7 mouse cellular contexts compared by ENCODE assay signal in genomic region chr7:67803857-67804215, GRCm38 (mm10). TPM values are rescaled to one million over a fixed set of nuclear protein-coding genes. Genes with fewer than 3 reads are reported as not detected.
DNase-seq lines count a peak whose midpoint lies in the region; ATAC-seq and TF ChIP-seq lines count a peak whose summit lies in the region.

No protein-coding gene starts in this region.

- 14% methylated on average over 12 of the region's 13 CpGs for WGBS in lung, embryonic 15.5 days
- WGBS in forebrain, embryonic 11.5 days: 12% methylated on average over 12 of the region's 13 CpGs
- WGBS in limb, embryonic 11.5 days: 14% methylated on average over 12 of the region's 13 CpGs
- WGBS in olfactory bulb, adult 2 months: 8% methylated on average over 13 of the region's 13 CpGs

- H3K27me3 ChIP-seq in lung, embryonic 15.5 days: 0 out of 2 replicates have a peak, but pooled peaks cover 4% of the 10 kb centered on the region
- 0 out of 2 replicates have a peak, but pooled peaks cover 2% of the 10 kb centered on the region for H3K27me3 ChIP-seq in forebrain, embryonic 11.5 days (ENCODE audit: control insufficient read depth, insufficient read depth, low read length)
- no peaks in the 10 kb centered on the region for H3K27me3 ChIP-seq in limb, embryonic 11.5 days (ENCODE audit: control insufficient read depth, insufficient read depth, low read length)

- no peak for TF ChIP-seq POLR2A in olfactory bulb, adult 2 months (IDR thresholded peaks at IDR 0.05; ENCODE audit: insufficient read depth, low read depth, low read length)

- H3K27ac ChIP-seq in lung, embryonic 15.5 days: no peak overlapping the region
- no peak overlapping the region for H3K27ac ChIP-seq in forebrain, embryonic 11.5 days (ENCODE audit: low read depth, low read length)
- H3K27ac ChIP-seq in limb, embryonic 11.5 days (replicated peaks; ENCODE audit: low read depth, low read length): no peak overlapping the region
- no peak overlapping the region for H3K27ac ChIP-seq in olfactory bulb, adult 2 months (ENCODE audit: insufficient read depth, low read depth, low read length)

- H3K9me3 ChIP-seq in lung, embryonic 15.5 days: no peaks in the 10 kb centered on the region
- H3K9me3 ChIP-seq in forebrain, embryonic 11.5 days (ENCODE audit: control insufficient read depth, low read length): no peaks in the 10 kb centered on the region
- H3K9me3 ChIP-seq in limb, embryonic 11.5 days (ENCODE audit: control insufficient read depth, low read length): no peaks in the 10 kb centered on the region

- peak overlapping the region; percentile 1; the same call in 1 of the 2 replicates for H3K9ac ChIP-seq in lung, embryonic 15.5 days
- peak overlapping the region; percentile 39 for H3K9ac ChIP-seq in forebrain, embryonic 11.5 days (ENCODE audit: low read length)
- H3K9ac ChIP-seq in limb, embryonic 11.5 days (ENCODE audit: low read length): peak overlapping the region; percentile 40; the same call in 1 of the 2 replicates

- peaks cover 11% of the 10 kb centered on the region for H3K4me1 ChIP-seq in lung, embryonic 15.5 days
- no peaks in the 10 kb centered on the region for H3K4me1 ChIP-seq in forebrain, embryonic 11.5 days (replicated peaks; ENCODE audit: control insufficient read depth, insufficient read depth, low read length)
- no peaks in the 10 kb centered on the region for H3K4me1 ChIP-seq in limb, embryonic 11.5 days (ENCODE audit: control insufficient read depth, insufficient read depth, low read length)
- peaks cover 12% of the 10 kb centered on the region for H3K4me1 ChIP-seq in olfactory bulb, adult 2 months (ENCODE audit: control insufficient read depth, insufficient read depth, low read length)

- peak overlapping the region; percentile 38 for H3K4me3 ChIP-seq in lung, embryonic 15.5 days
- peak overlapping the region; percentile 27 for H3K4me3 ChIP-seq in forebrain, embryonic 11.5 days (ENCODE audit: low read depth, low read length)
- H3K4me3 ChIP-seq in limb, embryonic 11.5 days (ENCODE audit: low read depth, low read length): peak overlapping the region; percentile 27
- H3K4me3 ChIP-seq in olfactory bulb, adult 2 months (ENCODE audit: insufficient read depth, low read depth, low read length): peak overlapping the region; percentile 37

- no peak for DNase-seq in lung, postnatal 10 days
- no peak for DNase-seq in forebrain, embryonic 11.5 days (ENCODE audit: low spot score)
- DNase-seq in limb, embryonic 11.5 days (ENCODE audit: low spot score): no peak
- DNase-seq in cerebellum, adult 11 months: no peak
- no peak for DNase-seq in kidney, adult 18-20 months

- no peak for TF ChIP-seq CTCF in olfactory bulb, adult 2 months (IDR thresholded peaks at IDR 0.05; ENCODE audit: insufficient read depth, low read depth, low read length)

- no peaks in the 10 kb centered on the region for H3K36me3 ChIP-seq in lung, embryonic 15.5 days
- H3K36me3 ChIP-seq in forebrain, embryonic 11.5 days (ENCODE audit: control insufficient read depth, insufficient read depth, low read length): no peaks in the 10 kb centered on the region
- H3K36me3 ChIP-seq in limb, embryonic 11.5 days (ENCODE audit: control insufficient read depth, insufficient read depth, low read length): no peaks in the 10 kb centered on the region

- H3K4me2 ChIP-seq in lung, embryonic 15.5 days: peak overlapping the region; percentile 72
- peak overlapping the region; percentile 75 for H3K4me2 ChIP-seq in forebrain, embryonic 11.5 days (ENCODE audit: low read depth, low read length, severe bottlenecking)
- peak overlapping the region; percentile 74 for H3K4me2 ChIP-seq in limb, embryonic 11.5 days (ENCODE audit: low read depth, severe bottlenecking)

- 0 out of 2 replicates have a peak, but pooled peaks have one; percentile 15 for ATAC-seq in lung, embryonic 15.5 days (ENCODE audit: borderline replicate concordance, extremely low read depth, low FRiP score, low TSS enrichment)
- peak; percentile 19; the same call in 1 of the 2 replicates for ATAC-seq in forebrain, embryonic 11.5 days (replicated peaks; ENCODE audit: low FRiP score)
- no peak for ATAC-seq in limb, embryonic 11.5 days (ENCODE audit: insufficient number of reproducible peaks, low FRiP score, low TSS enrichment, low read depth)

RNA-seq across cellular contexts. Expression of gene Synm, which starts 44.3 kb away (rescaled TPM):
- polyA plus RNA-seq in lung, embryonic 15.5 days (2015; fragmentation: Nextera tagmentation; extraction: Ambion mirVana): 9.7 and 12.7 TPM in 2 replicates
- polyA plus RNA-seq in forebrain, embryonic 11.5 days (2014; fragmentation: Nextera tagmentation; extraction: Ambion mirVana): 1.1 and 1.3 TPM in 2 replicates
- 0.79 and 0.88 TPM in 2 replicates for polyA plus RNA-seq in limb, embryonic 11.5 days (2014; fragmentation: Nextera tagmentation; extraction: Ambion mirVana)
- not detected in 2 replicates for polyA plus RNA-seq in olfactory bulb, adult 2 months (2012; ENCODE audit: insufficient read depth, insufficient read length, low replicate concordance, missing spikeins)
